Mouse (Mus musculus) forebrain, embryonic 16.5 days (tissue): Measurements from ENCODE around the gene Zfhx3. TPM values are rescaled to one million over a fixed set of nuclear protein-coding genes. Genes with fewer than 3 reads are reported as not detected.

Experiments used
- ATAC-seq: fragments of 200-750 bp; cut with Nextera tagmentation; 2 replicates; pipeline ENCODE4 v1.8.0; 2017; ENCODE audit warnings: mild to moderate bottlenecking, moderate library complexity
- H3K27ac ChIP-seq: fragments of 300-500 bp; sonication (generic); 2 replicates; pipeline ENCODE4 v1.5.1; 2014; ENCODE audit warnings: low read length, control low read depth
- H3K27me3 ChIP-seq: fragments of 300-500 bp; sonication (generic); replicated peaks from 2 replicates; pipeline ENCODE4 v1.6.1; 2014; ENCODE audit warnings: low read length; ENCODE audit not compliant: control insufficient read depth, insufficient read depth
- H3K36me3 ChIP-seq: fragments of 300-500 bp; sonication (generic); 2 replicates; pipeline ENCODE4 v1.6.1; 2014; ENCODE audit not compliant: control insufficient read depth, insufficient read depth
- H3K4me1 ChIP-seq: fragments of 300-500 bp; sonication (generic); replicated peaks from 2 replicates; pipeline ENCODE4 v1.6.1; 2014; ENCODE audit warnings: low read length; ENCODE audit not compliant: control insufficient read depth, insufficient read depth
- H3K4me2 ChIP-seq: fragments of 300-500 bp; sonication (generic); 2 replicates; pipeline ENCODE4 v1.6.1; 2014; ENCODE audit warnings: mild to moderate bottlenecking, low read length, control low read depth
- H3K4me3 ChIP-seq: fragments of 300-500 bp; sonication (generic); replicated peaks from 2 replicates; pipeline ENCODE4 v1.5.1; 2014; ENCODE audit warnings: mild to moderate bottlenecking, low read length, control low read depth
- H3K9ac ChIP-seq: fragments of 300-500 bp; sonication (generic); replicated peaks from 2 replicates; pipeline ENCODE4 v1.6.1; 2014; ENCODE audit warnings: low read depth, low read length, control low read depth
- H3K9me3 ChIP-seq: fragments of 300-500 bp; sonication (generic); 2 replicates; pipeline ENCODE4 v1.6.1; 2016; ENCODE audit warnings: low read length; ENCODE audit not compliant: control insufficient read depth
- WGBS: fragments of 180-500 bp; shearing (Covaris S2); extraction: QIAGEN DNeasy Blood & Tissue Kit; methylation state at CpG from one replicate; pipeline ENCODE4 v1.1.7; 2014; 5-methylcytosine and 5-hydroxymethylcytosine counted together
- polyA plus RNA-seq: library from polyadenylated mRNA; unstranded; fragments of >200 nt; fragmentation: Nextera tagmentation; extraction: Ambion mirVana; gene quantifications from 2 replicates; pipeline ENCODE4 v1.2.1, GENCODE M21; 2015

Zfhx3 gene
- polyA plus RNA-seq, 1 experiment from 2014 or later: 14.6 TPM

- Histone ChIP-seq H3K4me2 (no peak overlapping the region), H3K36me3 (no peaks in the 10 kb centered on the region; the same call in 1 of the 2 replicates), H3K4me3 (no peak overlapping the region), H3K4me1 (peaks cover 25% of the 10 kb centered on the region), H3K27me3 (no peaks in the 10 kb centered on the region), H3K9me3 (no peaks in the 10 kb centered on the region), H3K9ac (no peak overlapping the region), H3K27ac (0 out of 2 replicates have a peak overlapping the region, but pooled peaks have one; percentile 16)
- ATAC-seq: no peak
- WGBS: 88% methylated on average over 12 of the region's 12 CpGs
Measured at GRCm38 (mm10) chr8:108910843-108911242, 968.4 kb downstream of the Zfhx3 start.

DNA sequence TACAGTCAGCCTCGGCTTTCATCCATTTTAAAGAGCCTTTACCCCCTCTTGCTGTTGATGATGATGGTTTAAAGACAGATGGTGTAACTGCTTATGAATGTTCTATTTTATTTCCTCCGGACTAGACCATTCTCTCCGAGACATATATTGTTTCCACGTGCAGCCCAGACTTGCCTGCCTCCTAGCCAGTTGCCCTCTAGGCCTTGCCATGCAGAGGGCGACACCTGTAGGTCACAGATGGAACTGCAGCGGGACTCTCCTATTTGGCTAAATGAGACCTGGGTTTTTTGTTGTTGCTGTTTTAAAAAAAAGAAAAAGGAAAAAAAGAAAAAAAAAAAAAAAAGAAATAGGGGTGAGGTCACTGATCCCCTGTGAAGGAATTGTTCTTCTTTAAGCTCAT lies 969.1 kb downstream of the Zfhx3 start:
- no peaks in the 10 kb centered on the region; the same call in 1 of the 2 replicates for H3K36me3 ChIP-seq
- WGBS: 4% methylated on average over 6 of the region's 6 CpGs
- peaks cover 22% of the 10 kb centered on the region for H3K4me1 ChIP-seq
- no peaks in the 10 kb centered on the region for H3K27me3 ChIP-seq
- no peak overlapping the region for H3K4me2 ChIP-seq
- no peak overlapping the region for H3K9ac ChIP-seq
- no peak overlapping the region for H3K27ac ChIP-seq
- no peak for ATAC-seq
- no peaks in the 10 kb centered on the region for H3K9me3 ChIP-seq
- H3K4me3 ChIP-seq: no peak overlapping the region

GRCm38 (mm10) chr8:108912998-108913397 lies 970.6 kb downstream of the Zfhx3 start:
- Histone ChIP-seq H3K9me3 (no peaks in the 10 kb centered on the region), H3K36me3 (no peaks in the 10 kb centered on the region; the same call in 1 of the 2 replicates), H3K27ac (no peak overlapping the region), H3K27me3 (no peaks in the 10 kb centered on the region), H3K9ac (no peak overlapping the region), H3K4me2 (no peak overlapping the region), H3K4me3 (no peak overlapping the region), H3K4me1 (peaks cover 21% of the 10 kb centered on the region)
- ATAC-seq: no peak
- 92% methylated on average over 7 of the region's 7 CpGs for WGBS

- Histone ChIP-seq H3K27me3 (no peaks in the 10 kb centered on the region; the same call in 1 of the 2 replicates), H3K36me3 (no peaks in the 10 kb centered on the region; the same call in 1 of the 2 replicates), H3K4me3 (no peak overlapping the region), H3K9me3 (no peaks in the 10 kb centered on the region), H3K4me1 (peaks cover 5% of the 10 kb centered on the region; the same call in 1 of the 2 replicates), H3K27ac (no peak overlapping the region), H3K9ac (no peak overlapping the region), H3K4me2 (no peak overlapping the region)
- 67% methylated on average over 6 of the region's 6 CpGs for WGBS
- no peak for ATAC-seq
Measured at GRCm38 (mm10) chr8:108915425-108915824, 973.0 kb downstream of the Zfhx3 start.

DNA sequence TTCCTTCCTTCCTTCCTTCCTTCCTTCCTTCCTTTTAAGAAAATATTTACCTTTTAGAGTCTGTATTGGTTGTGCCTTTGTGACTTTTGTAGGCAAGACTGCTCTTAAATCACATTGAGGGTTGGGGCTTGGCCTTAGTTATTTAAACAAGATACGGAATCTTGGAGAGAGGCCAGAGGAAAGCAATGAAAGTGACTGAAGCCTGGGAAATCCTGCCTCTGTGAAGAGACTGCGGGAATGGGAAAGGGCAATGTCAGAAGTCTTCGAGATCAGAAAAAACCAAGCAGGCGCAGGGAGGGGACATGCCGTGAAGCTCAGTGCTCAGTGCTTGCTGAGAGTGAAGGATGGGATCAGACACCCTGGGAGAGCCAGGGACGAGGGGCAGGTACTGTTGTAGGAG lies 973.4 kb downstream of the Zfhx3 start:
- H3K9me3 ChIP-seq: no peaks in the 10 kb centered on the region
- no peaks in the 10 kb centered on the region; the same call in 1 of the 2 replicates for H3K36me3 ChIP-seq
- ATAC-seq: no peak
- no peaks in the 10 kb centered on the region; the same call in 1 of the 2 replicates for H3K27me3 ChIP-seq
- no peak overlapping the region for H3K9ac ChIP-seq
- H3K4me3 ChIP-seq: no peak overlapping the region
- WGBS: 62% methylated on average over 6 of the region's 6 CpGs
- H3K4me2 ChIP-seq: no peak overlapping the region
- no peak overlapping the region for H3K27ac ChIP-seq
- peaks cover 5% of the 10 kb centered on the region; the same call in 1 of the 2 replicates for H3K4me1 ChIP-seq

DNA sequence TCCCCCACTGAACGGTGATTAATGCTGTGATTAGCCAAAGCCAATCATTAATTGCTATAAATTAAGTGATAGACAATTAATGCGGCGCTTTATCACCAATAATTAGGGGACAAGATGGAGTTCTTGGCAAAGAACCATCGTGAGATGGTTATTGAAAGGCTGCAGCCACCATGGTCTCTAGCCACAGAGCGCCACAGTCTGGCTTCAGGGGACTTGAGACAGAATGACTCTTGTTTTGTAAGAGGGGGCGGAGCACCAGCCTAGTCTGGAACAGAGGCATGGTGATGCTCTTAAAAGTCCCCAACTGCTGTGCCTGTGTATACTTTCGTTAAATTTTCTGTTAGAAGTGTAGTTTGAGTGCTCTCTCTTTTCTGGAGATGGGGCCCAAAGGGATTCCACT lies 977.7 kb downstream of the Zfhx3 start:
- Histone ChIP-seq H3K36me3 (no peaks in the 10 kb centered on the region), H3K4me1 (no peaks in the 10 kb centered on the region), H3K27me3 (no peaks in the 10 kb centered on the region; the same call in 1 of the 2 replicates), H3K27ac (no peak overlapping the region), H3K9ac (no peak overlapping the region), H3K4me2 (no peak overlapping the region), H3K9me3 (no peaks in the 10 kb centered on the region), H3K4me3 (no peak overlapping the region)
- no peak for ATAC-seq
- 47% methylated on average over 7 of the region's 7 CpGs for whole genome bisulfite sequencing

DNA sequence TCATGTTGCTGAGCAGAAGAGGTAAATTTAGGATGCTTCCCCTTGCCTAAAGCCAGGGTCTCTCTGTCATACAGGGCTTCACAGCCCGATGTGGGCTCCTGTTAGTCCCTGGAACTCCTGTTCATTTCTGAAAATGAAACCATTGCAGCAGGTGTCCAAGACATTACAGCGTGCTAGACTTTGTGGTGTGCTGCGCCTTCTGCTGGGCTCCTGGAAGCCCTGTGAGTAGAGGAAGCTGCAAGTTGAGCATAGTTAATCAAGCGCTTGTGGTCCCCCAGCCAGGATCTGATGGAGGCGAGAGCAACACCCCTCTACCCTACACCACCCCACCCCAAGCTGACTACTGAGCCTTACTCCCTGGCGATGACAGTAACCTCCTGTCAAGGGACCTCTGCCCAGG lies 980.7 kb downstream of the Zfhx3 start:
- no peak overlapping the region for H3K4me2 ChIP-seq
- WGBS: 93% methylated on average over 6 of the region's 6 CpGs
- no peaks in the 10 kb centered on the region for H3K9me3 ChIP-seq
- H3K4me3 ChIP-seq: no peak overlapping the region
- no peaks in the 10 kb centered on the region for H3K36me3 ChIP-seq
- H3K9ac ChIP-seq: no peak overlapping the region
- no peak overlapping the region for H3K27ac ChIP-seq
- no peak for ATAC-seq
- no peaks in the 10 kb centered on the region for H3K4me1 ChIP-seq
- no peaks in the 10 kb centered on the region; the same call in 1 of the 2 replicates for H3K27me3 ChIP-seq

DNA sequence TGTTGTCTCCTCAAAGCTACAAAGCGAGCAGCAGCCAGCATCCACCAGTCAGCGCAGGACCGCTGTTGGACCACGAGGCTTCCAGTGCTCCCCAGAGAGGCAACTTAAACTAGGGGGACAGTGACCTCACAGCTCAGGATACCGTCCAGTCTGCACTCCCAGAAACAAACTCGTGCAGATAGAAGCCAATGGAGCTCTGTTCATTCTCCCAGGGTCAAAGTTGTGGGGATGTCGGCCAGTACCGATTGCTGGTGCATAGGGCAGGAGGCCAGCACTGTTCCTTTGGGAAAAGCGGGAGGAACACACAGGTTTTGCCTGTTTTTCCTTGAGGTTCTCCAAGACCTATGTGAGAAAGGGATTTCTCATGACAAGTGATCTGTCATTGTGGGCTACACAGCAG lies 982.1 kb downstream of the Zfhx3 start:
- H3K27me3 ChIP-seq: no peaks in the 10 kb centered on the region
- no peaks in the 10 kb centered on the region for H3K9me3 ChIP-seq
- no peak overlapping the region for H3K4me2 ChIP-seq
- ATAC-seq: no peak
- H3K4me1 ChIP-seq: no peaks in the 10 kb centered on the region
- 94% methylated on average over 9 of the region's 9 CpGs for WGBS
- no peaks in the 10 kb centered on the region for H3K36me3 ChIP-seq
- H3K27ac ChIP-seq: no peak overlapping the region
- H3K4me3 ChIP-seq: no peak overlapping the region
- H3K9ac ChIP-seq: no peak overlapping the region

- Histone ChIP-seq H3K4me1 (no peaks in the 10 kb centered on the region), H3K36me3 (no peaks in the 10 kb centered on the region), H3K9ac (no peak overlapping the region), H3K9me3 (no peaks in the 10 kb centered on the region), H3K4me3 (no peak overlapping the region), H3K27me3 (no peaks in the 10 kb centered on the region), H3K4me2 (no peak overlapping the region), H3K27ac (no peak overlapping the region)
- no peak for ATAC-seq
- WGBS: 78% methylated on average over 11 of the region's 11 CpGs
Measured at GRCm38 (mm10) chr8:108926106-108926505, 983.7 kb downstream of the Zfhx3 start.

- no peak for ATAC-seq
- H3K4me1 ChIP-seq: peaks cover 12% of the 10 kb centered on the region
- no peak overlapping the region for H3K4me3 ChIP-seq
- H3K27me3 ChIP-seq: no peaks in the 10 kb centered on the region
- H3K9me3 ChIP-seq: no peaks in the 10 kb centered on the region
- no peak overlapping the region for H3K27ac ChIP-seq
- WGBS: 78% methylated on average over 5 of the region's 5 CpGs
- no peak overlapping the region for H3K4me2 ChIP-seq
- H3K9ac ChIP-seq: no peak overlapping the region
- no peaks in the 10 kb centered on the region for H3K36me3 ChIP-seq
Measured at GRCm38 (mm10) chr8:108930635-108931034, 988.2 kb downstream of the Zfhx3 start.
